Mouse (Mus musculus) cortical plate, adult 2 months (tissue): Measurements from ENCODE around the gene Cfap77. TPM values are rescaled to one million over a fixed set of nuclear protein-coding genes. Genes with fewer than 3 reads are reported as not detected.

ENCODE experiments used
- H3K27ac ChIP-seq: fragments of 200-500 bp; 2 replicates; pipeline ENCODE4 v1.5.1; 2012; ENCODE audit warnings: low read length, control low read depth, inconsistent platforms; ENCODE audit not compliant: insufficient read depth
- H3K4me1 ChIP-seq: fragments of 200-500 bp; 2 replicates; pipeline ENCODE4 v1.6.1; 2011; ENCODE audit warnings: low read length; ENCODE audit not compliant: control insufficient read depth, insufficient read depth
- H3K4me3 ChIP-seq: fragments of 200-500 bp; 2 replicates; pipeline ENCODE4 v1.5.1; 2011; ENCODE audit warnings: mild to moderate bottlenecking, low read length, control low read depth; ENCODE audit not compliant: insufficient read depth
- CTCF ChIP-seq: fragments of 200-500 bp; IDR thresholded peaks from 2 replicates; pipeline ENCODE4 v1.5.1; 2011; ENCODE audit warnings: mild to moderate bottlenecking, control low read depth, low read length; ENCODE audit not compliant: insufficient read depth; ENCODE audit errors: extremely low read depth
- POLR2A ChIP-seq: fragments of 200-500 bp; IDR thresholded peaks from 2 replicates; pipeline ENCODE4 v1.6.1; 2011; ENCODE audit warnings: mild to moderate bottlenecking, low read length, control low read depth; ENCODE audit not compliant: insufficient read depth; ENCODE audit errors: extremely low read depth
- polyA plus RNA-seq: library from polyadenylated mRNA; depleted of rRNA; stranded (reverse); fragments of >200 nt; gene quantifications from 2 replicates; pipeline ENCODE4 v1.2.3, GENCODE M21; 2012

The Cfap77 gene
- polyA plus RNA-seq, 1 experiment, result 0.15 TPM

DNA sequence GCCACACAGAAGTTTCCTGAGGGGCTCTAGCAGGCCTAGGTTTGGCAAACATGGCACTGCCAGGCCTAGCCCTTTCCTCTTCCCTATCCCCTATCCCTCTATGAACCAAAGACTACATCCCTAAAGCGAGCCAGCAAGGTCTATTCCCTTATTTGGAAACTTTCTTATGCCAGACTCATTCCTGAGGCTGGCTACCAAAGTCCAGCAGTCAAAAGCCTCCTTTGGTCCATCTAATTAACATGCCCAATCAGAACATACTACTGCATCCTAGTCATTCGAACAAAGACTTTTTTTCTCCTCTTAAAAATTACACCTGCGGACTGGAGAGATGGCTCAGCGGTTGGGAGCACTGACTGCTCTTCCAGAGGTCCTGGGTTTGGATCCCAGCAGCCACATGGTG is 22.9 kb downstream of the Cfap77 start:
- H3K4me1 ChIP-seq, result no peaks in the 10 kb centered on the region
- no peak overlapping the region for H3K27ac ChIP-seq
- TF ChIP-seq CTCF (no peak), POLR2A (no peak)
- H3K4me3 ChIP-seq, result no peak overlapping the region

DNA sequence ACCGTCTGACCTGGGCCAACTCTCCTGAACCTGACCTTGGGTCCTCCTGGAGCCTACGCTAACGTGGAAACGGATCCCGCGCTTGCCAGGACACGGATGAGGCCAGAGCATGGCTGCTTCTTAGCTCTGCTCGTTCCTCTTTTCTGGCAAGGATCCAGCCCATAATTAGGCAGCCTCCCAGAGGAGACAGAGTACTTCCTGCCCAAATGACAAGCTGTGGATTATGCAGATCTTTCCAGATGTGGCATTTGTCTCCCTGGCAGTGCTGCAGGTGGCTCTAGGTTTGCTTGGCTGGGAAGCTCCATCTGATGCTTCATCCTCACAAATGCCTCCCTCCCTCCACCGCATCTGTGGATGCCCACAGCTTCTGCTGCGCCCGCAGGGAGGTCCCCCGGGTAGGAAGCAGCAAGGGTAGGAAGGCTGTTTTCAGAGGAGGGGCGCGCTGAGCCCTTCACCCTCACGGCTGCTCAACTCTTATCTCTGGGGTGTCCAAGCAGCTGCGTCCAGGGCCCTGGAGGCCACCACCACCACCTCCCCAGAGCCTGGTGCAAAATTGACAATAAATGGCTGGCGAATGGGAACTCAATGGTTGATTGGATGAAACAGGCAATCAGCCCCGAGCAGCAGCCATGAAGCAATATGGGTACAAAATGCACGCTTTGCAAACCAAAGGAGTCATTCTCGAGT is 24.7 kb downstream of the Cfap77 start:
- TF ChIP-seq CTCF (no peak), POLR2A (no peak)
- H3K27ac ChIP-seq, result no peak overlapping the region

DNA sequence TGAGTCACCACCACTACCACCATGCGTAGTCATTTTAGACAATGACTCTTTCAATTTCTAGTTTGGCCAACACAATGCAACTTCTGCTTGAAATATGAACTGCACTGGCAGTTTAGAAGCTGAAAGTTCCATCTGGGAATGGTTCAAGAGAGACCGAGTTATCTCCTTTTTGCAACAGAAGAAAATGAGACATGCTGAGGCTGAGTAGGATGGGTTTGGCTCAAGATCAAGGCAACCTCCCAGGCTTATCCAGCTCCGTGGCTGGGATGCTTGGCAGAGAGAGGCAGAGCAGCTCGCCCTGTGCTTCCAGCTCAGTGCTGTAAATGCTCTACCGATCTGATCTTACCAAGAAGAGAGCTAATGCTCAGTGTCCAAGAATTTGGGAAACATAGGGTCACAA is 29.6 kb downstream of the Cfap77 start:
- Histone ChIP-seq H3K27ac (no peak overlapping the region), H3K4me3 (no peak overlapping the region), H3K4me1 (no peaks in the 10 kb centered on the region)
- TF ChIP-seq CTCF (no peak), POLR2A (no peak)

More for the DNA sequence above, 24.7 kb downstream of the Cfap77 start:
- Histone ChIP-seq H3K4me1 (no peaks in the 10 kb centered on the region), H3K4me3 (no peak overlapping the region)

GRCm38 (mm10) chr2:29023001-29023400 is 31.9 kb downstream of the Cfap77 start:
- Histone ChIP-seq H3K4me3 (no peak overlapping the region), H3K27ac (no peak overlapping the region), H3K4me1 (no peaks in the 10 kb centered on the region)
- no peak for TF ChIP-seq POLR2A
- TF ChIP-seq CTCF, result no peak

GRCm38 (mm10) chr2:29021025-29021424 is 33.8 kb downstream of the Cfap77 start:
- Histone ChIP-seq H3K4me1 (no peaks in the 10 kb centered on the region), H3K27ac (no peak overlapping the region)
- TF ChIP-seq CTCF (no peak), POLR2A (no peak)

DNA sequence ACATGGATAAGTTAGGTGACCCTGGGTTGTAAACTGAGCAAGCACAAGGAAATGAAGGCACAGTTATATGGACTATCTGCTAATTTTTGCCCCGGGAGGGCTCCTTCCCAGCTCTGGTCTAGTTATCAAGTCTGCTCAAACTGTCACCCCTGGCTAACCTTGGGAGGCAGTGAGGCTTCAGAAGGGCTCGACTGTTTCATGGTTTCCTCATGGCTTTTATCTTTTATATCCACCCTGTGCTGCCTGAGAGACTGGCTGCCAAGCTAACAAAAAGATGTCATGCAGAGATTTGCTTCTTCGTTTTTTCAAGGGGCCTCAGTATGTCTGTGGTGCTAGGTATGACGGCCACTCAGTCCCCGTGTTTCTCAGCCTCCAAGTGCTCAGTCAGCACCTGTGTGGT is 36.2 kb downstream of the Cfap77 start:
- H3K27ac ChIP-seq, result no peak overlapping the region

More at GRCm38 (mm10) chr2:29021025-29021424, 33.8 kb downstream of the Cfap77 start:
- no peak overlapping the region for H3K4me3 ChIP-seq

DNA sequence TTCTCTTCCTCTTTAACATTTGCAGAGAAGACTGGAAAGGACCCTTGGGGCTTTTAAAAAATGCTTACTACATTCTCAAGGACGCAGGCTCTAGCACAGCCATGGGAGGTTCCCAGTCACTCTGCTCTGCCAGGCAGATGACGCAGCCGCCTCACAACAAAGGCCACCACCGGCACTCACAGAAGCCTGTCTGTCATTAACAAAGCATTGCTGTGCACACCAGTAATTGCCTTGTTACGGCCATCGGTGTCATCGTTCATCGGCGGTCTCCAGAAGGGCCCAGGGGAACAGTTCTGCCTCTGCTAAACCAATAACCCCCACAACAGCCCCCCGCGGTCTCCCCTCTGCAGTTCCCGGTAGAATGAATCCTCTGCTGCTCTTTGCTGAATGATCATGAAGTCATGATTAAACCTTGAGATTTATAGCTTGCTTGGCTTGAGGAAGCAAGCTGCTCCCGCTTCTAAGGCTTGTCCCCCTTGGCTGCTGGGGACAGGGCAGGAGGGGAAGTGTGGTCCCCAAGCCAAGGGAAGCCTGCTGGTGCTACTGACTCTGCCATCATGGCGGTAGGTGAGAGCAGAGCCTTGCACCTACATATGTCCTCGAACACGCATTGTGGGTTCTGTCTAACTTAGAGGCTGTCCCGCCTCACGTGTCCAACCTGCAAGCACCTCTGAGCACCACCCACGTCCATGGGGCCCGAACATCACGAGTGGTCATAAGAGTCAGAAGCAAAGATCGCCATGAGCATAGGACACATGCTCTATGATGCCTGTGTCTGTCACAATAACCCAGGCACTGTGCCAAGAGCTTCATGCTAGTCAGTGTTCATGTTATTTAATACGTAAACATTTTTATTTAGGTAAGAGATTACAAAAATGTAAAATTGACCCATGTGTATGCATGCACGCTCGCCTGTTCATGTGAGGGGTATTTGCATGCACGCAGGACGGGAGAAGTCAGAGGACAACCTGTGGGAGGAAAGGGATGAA is 38.0 kb downstream of the Cfap77 start:
- Histone ChIP-seq H3K4me1 (no peaks in the 10 kb centered on the region), H3K27ac (no peak overlapping the region), H3K4me3 (no peak overlapping the region)
- no peak for TF ChIP-seq CTCF
- no peak for TF ChIP-seq POLR2A

More for the DNA sequence above, 36.2 kb downstream of the Cfap77 start:
- TF ChIP-seq POLR2A, result no peak
- TF ChIP-seq CTCF, result no peak
- H3K4me1 ChIP-seq, result no peaks in the 10 kb centered on the region
- H3K4me3 ChIP-seq, result no peak overlapping the region

GRCm38 (mm10) chr2:29012523-29012922 is 42.3 kb downstream of the Cfap77 start:
- no peak overlapping the region for H3K27ac ChIP-seq
- H3K4me3 ChIP-seq, result no peak overlapping the region
- TF ChIP-seq CTCF, result no peak
- no peak for TF ChIP-seq POLR2A
- H3K4me1 ChIP-seq, result no peaks in the 10 kb centered on the region

DNA sequence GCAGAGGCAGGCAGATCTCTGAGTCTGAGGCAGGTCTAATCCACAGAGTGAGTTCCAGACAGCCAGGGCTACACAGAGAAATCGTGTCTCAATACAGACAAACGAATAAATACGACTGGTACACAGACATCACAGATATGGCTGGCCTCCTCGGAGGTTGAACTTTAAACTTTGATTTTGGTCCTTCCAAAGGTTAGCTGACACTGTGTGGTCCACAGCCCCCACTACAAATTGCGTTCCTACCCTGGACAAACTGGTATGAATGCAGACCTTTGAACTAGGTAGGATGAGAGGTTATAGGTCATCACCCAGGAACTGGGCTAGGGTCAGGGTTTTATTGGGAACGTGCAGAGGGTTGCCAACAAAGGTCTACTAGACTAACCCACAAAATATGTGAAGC is 47.2 kb downstream of the Cfap77 start:
- no peak overlapping the region for H3K27ac ChIP-seq
- TF ChIP-seq CTCF (no peak), POLR2A (no peak)
- H3K4me3 ChIP-seq, result no peak overlapping the region
- H3K4me1 ChIP-seq, result no peaks in the 10 kb centered on the region
